Mouse (Mus musculus) spleen, adult 2 months (tissue): Measurements from ENCODE around the gene Rpl23a.

Source experiments
- CTCF ChIP-seq: fragments of 200-500 bp; IDR thresholded peaks from 2 replicates; pipeline ENCODE4 v1.5.1; 2011; ENCODE audit warnings: mild to moderate bottlenecking, inconsistent platforms; ENCODE audit not compliant: insufficient read depth, insufficient read length, insufficient replicate concordance; ENCODE audit errors: extremely low read depth
- POLR2A ChIP-seq: fragments of 200-500 bp; IDR thresholded peaks from 2 replicates; pipeline ENCODE4 v1.6.1; 2011; ENCODE audit warnings: low read depth, low read length, inconsistent platforms

GRCm38 (mm10) chr11:78211513-78211912 is 28.1 kb upstream of the Rpl23a start:
- no peak for TF ChIP-seq POLR2A
- no peak for TF ChIP-seq CTCF
